Comparison of ENCODE assay signal across 8 mouse cellular contexts in the genomic region with DNA sequence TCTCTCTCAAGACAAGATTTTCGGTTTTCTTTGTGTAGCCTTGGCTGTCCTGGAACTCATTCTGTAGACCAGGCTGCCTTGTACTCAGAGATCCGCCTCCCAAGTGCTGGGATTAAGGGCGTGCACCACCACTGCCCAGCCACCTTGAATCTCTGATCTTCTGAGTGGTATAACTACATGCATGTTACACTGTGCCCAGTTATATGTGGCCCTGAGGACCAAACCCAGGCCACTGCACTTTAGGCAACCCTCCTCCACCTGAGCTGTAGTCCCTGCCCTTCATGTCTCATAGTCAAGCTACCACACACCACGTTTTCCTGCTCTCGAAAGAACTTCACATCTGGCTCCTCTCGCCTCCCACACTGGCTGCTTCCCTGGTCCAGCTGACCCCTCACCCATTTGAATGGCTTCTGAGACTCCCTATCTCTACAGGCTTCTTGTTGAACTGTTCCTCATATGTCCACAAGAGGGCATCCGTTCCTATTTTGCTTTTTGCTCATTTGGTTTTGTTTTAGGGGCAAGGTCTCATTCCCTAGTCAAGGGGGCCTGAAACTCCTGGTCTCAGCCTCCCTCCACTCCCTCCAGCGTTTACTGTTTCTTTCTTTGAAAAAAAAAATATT. TPM values are rescaled to one million over a fixed set of nuclear protein-coding genes. Genes with fewer than 3 reads are reported as not detected.
DNase-seq lines count a peak whose midpoint lies in the region; ATAC-seq lines count a peak whose summit lies in the region.

No protein-coding gene starts in this region.

- H3K4me2 ChIP-seq in forebrain, embryonic 11.5 days (ENCODE audit: low read depth, low read length, severe bottlenecking): no peak overlapping the region
- H3K4me2 ChIP-seq in liver, embryonic 16.5 days (ENCODE audit: low read depth, low read length): no peak overlapping the region
- no peak overlapping the region for H3K4me2 ChIP-seq in kidney, embryonic 16.5 days (replicated peaks; ENCODE audit: low read depth, low read length)

- no peak overlapping the region for H3K27ac ChIP-seq in forebrain, embryonic 11.5 days (ENCODE audit: low read depth, low read length)
- no peak overlapping the region for H3K27ac ChIP-seq in forebrain, embryonic 10.5 days
- no peak overlapping the region for H3K27ac ChIP-seq in embryonic facial prominence, embryonic 10.5 days (replicated peaks)
- no peak overlapping the region for H3K27ac ChIP-seq in liver, embryonic 16.5 days (ENCODE audit: low read length)
- H3K27ac ChIP-seq in kidney, embryonic 16.5 days (ENCODE audit: low read length): no peak overlapping the region

- ATAC-seq in forebrain, embryonic 11.5 days (replicated peaks; ENCODE audit: low FRiP score): 0 out of 2 replicates have a peak, but pooled peaks have one; percentile 61
- peak; percentile 21; the same call in 1 of the 2 replicates for ATAC-seq in liver, embryonic 16.5 days (ENCODE audit: low read depth)
- no peak; the same call in none of the 2 replicates for ATAC-seq in kidney, embryonic 16.5 days (ENCODE audit: low FRiP score, low TSS enrichment)

- H3K4me3 ChIP-seq in forebrain, embryonic 11.5 days (ENCODE audit: low read depth, low read length): no peak overlapping the region
- no peak overlapping the region for H3K4me3 ChIP-seq in forebrain, embryonic 10.5 days
- no peak overlapping the region for H3K4me3 ChIP-seq in embryonic facial prominence, embryonic 10.5 days
- no peak overlapping the region for H3K4me3 ChIP-seq in liver, embryonic 16.5 days (ENCODE audit: low read depth, low read length)
- H3K4me3 ChIP-seq in kidney, embryonic 16.5 days (ENCODE audit: low read length): no peak overlapping the region

- no peak overlapping the region for H3K9ac ChIP-seq in forebrain, embryonic 11.5 days (ENCODE audit: low read length)
- H3K9ac ChIP-seq in liver, embryonic 16.5 days (ENCODE audit: low read depth, low read length): no peak overlapping the region
- no peak overlapping the region for H3K9ac ChIP-seq in kidney, embryonic 16.5 days (replicated peaks; ENCODE audit: low read length)

- no peaks in the 10 kb centered on the region for H3K9me3 ChIP-seq in forebrain, embryonic 11.5 days (ENCODE audit: control insufficient read depth, low read length)
- no peaks in the 10 kb centered on the region for H3K9me3 ChIP-seq in forebrain, embryonic 10.5 days
- peaks cover 4% of the 10 kb centered on the region; the same call in 1 of the 2 replicates for H3K9me3 ChIP-seq in embryonic facial prominence, embryonic 10.5 days
- no peaks in the 10 kb centered on the region for H3K9me3 ChIP-seq in liver, embryonic 16.5 days (replicated peaks; ENCODE audit: control insufficient read depth, low read length)
- H3K9me3 ChIP-seq in kidney, embryonic 16.5 days (ENCODE audit: low read length): no peaks in the 10 kb centered on the region

- WGBS in forebrain, embryonic 11.5 days: 41% methylated on average over 8 of the region's 8 CpGs
- 32% methylated on average over 8 of the region's 8 CpGs for WGBS in forebrain, embryonic 10.5 days
- 34% methylated on average over 8 of the region's 8 CpGs for WGBS in embryonic facial prominence, embryonic 10.5 days
- WGBS in liver, embryonic 16.5 days (ENCODE audit: insufficient replicate concordance): 24% methylated on average over 8 of the region's 8 CpGs
- 25% methylated on average over 8 of the region's 8 CpGs for WGBS in kidney, embryonic 16.5 days

- no peaks in the 10 kb centered on the region for H3K27me3 ChIP-seq in forebrain, embryonic 11.5 days (ENCODE audit: control insufficient read depth, insufficient read depth, low read length)
- H3K27me3 ChIP-seq in forebrain, embryonic 10.5 days (ENCODE audit: poor library complexity, severe bottlenecking): no peaks in the 10 kb centered on the region
- H3K27me3 ChIP-seq in embryonic facial prominence, embryonic 10.5 days (replicated peaks; ENCODE audit: low read depth, poor library complexity, severe bottlenecking): no peaks in the 10 kb centered on the region
- H3K27me3 ChIP-seq in liver, embryonic 16.5 days (ENCODE audit: control insufficient read depth, insufficient read depth, low read depth, low read length): no peaks in the 10 kb centered on the region
- H3K27me3 ChIP-seq in kidney, embryonic 16.5 days (ENCODE audit: insufficient read depth, low read length): no peaks in the 10 kb centered on the region

- no peaks in the 10 kb centered on the region; the same call in 1 of the 2 replicates for H3K36me3 ChIP-seq in forebrain, embryonic 11.5 days (ENCODE audit: control insufficient read depth, insufficient read depth, low read length)
- peaks cover 32% of the 10 kb centered on the region for H3K36me3 ChIP-seq in forebrain, embryonic 10.5 days (replicated peaks)
- peaks cover 33% of the 10 kb centered on the region for H3K36me3 ChIP-seq in embryonic facial prominence, embryonic 10.5 days (replicated peaks)
- no peaks in the 10 kb centered on the region for H3K36me3 ChIP-seq in liver, embryonic 16.5 days (ENCODE audit: control insufficient read depth, insufficient read depth)
- peaks cover 11% of the 10 kb centered on the region; the same call in 1 of the 2 replicates for H3K36me3 ChIP-seq in kidney, embryonic 16.5 days (ENCODE audit: insufficient read depth, low read length)

- DNase-seq in forebrain, embryonic 11.5 days (ENCODE audit: low spot score): no peak
- no peak for DNase-seq in forebrain, embryonic 10.5 days (ENCODE audit: extremely low spot score, low spot score)
- DNase-seq in A20 (ENCODE audit: low read depth, low spot score): peak; percentile 67
- DNase-seq in embryonic facial prominence, embryonic 10.5 days (ENCODE audit: low spot score): peak; percentile 42
- DNase-seq in urinary bladder, postnatal 25 days (ENCODE audit: low spot score): no peak
- DNase-seq in right cerebral cortex, postnatal 4 days: no peak

- H3K4me1 ChIP-seq in forebrain, embryonic 11.5 days (replicated peaks; ENCODE audit: control insufficient read depth, insufficient read depth, low read length): no peaks in the 10 kb centered on the region
- H3K4me1 ChIP-seq in forebrain, embryonic 10.5 days: peaks cover 4% of the 10 kb centered on the region; the same call in 1 of the 2 replicates
- 0 out of 2 replicates have a peak, but pooled peaks cover under 1% of the 10 kb centered on the region for H3K4me1 ChIP-seq in embryonic facial prominence, embryonic 10.5 days
- peaks cover 5% of the 10 kb centered on the region; the same call in 1 of the 2 replicates for H3K4me1 ChIP-seq in liver, embryonic 16.5 days (ENCODE audit: control insufficient read depth, low read depth, low read length)
- H3K4me1 ChIP-seq in kidney, embryonic 16.5 days (ENCODE audit: insufficient read depth, low read length): 0 out of 2 replicates have a peak, but pooled peaks cover 2% of the 10 kb centered on the region

RNA-seq across cellular contexts. Expression of a gene that starts 11.2 kb away (rescaled TPM):
- polyA plus RNA-seq in forebrain, embryonic 11.5 days (2014; fragmentation: Nextera tagmentation; extraction: Ambion mirVana): 137 and 166 TPM in 2 replicates
- polyA plus RNA-seq in forebrain, embryonic 10.5 days (2016; fragmentation: Nextera tagmentation; extraction: Ambion mirVana): 120 and 122 TPM in 2 replicates
- polyA plus RNA-seq in embryonic facial prominence, embryonic 10.5 days (2016; fragmentation: Nextera tagmentation; extraction: Ambion mirVana): 129 and 131 TPM in 2 replicates
- 27.4 and 29.8 TPM in 2 replicates for polyA plus RNA-seq in liver, embryonic 16.5 days (2015; fragmentation: Nextera tagmentation; extraction: Ambion mirVana)
- 98.4 and 111 TPM in 2 replicates for polyA plus RNA-seq in kidney, embryonic 16.5 days (2015; fragmentation: Nextera tagmentation; extraction: Ambion mirVana)

RNA-seq across cellular contexts. Expression of a gene that starts 12.0 kb away (rescaled TPM):
- 27.1 and 29.0 TPM in 2 replicates for polyA plus RNA-seq in forebrain, embryonic 11.5 days (2014; fragmentation: Nextera tagmentation; extraction: Ambion mirVana)
- polyA plus RNA-seq in forebrain, embryonic 10.5 days (2016; fragmentation: Nextera tagmentation; extraction: Ambion mirVana): 26.3 and 27.2 TPM in 2 replicates
- polyA plus RNA-seq in embryonic facial prominence, embryonic 10.5 days (2016; fragmentation: Nextera tagmentation; extraction: Ambion mirVana): 26.1 and 28.5 TPM in 2 replicates
- polyA plus RNA-seq in liver, embryonic 16.5 days (2015; fragmentation: Nextera tagmentation; extraction: Ambion mirVana): 7.8 and 8.9 TPM in 2 replicates
- polyA plus RNA-seq in kidney, embryonic 16.5 days (2015; fragmentation: Nextera tagmentation; extraction: Ambion mirVana): 36.3 and 36.6 TPM in 2 replicates

RNA-seq across cellular contexts. Expression of a gene that starts 23.4 kb away (rescaled TPM):
- polyA plus RNA-seq in forebrain, embryonic 11.5 days (2014; fragmentation: Nextera tagmentation; extraction: Ambion mirVana): 33.9 and 34.1 TPM in 2 replicates
- 44.3 and 46.2 TPM in 2 replicates for polyA plus RNA-seq in forebrain, embryonic 10.5 days (2016; fragmentation: Nextera tagmentation; extraction: Ambion mirVana)
- polyA plus RNA-seq in embryonic facial prominence, embryonic 10.5 days (2016; fragmentation: Nextera tagmentation; extraction: Ambion mirVana): 37.3 and 40.5 TPM in 2 replicates
- 101 and 119 TPM in 2 replicates for polyA plus RNA-seq in liver, embryonic 16.5 days (2015; fragmentation: Nextera tagmentation; extraction: Ambion mirVana)
- polyA plus RNA-seq in kidney, embryonic 16.5 days (2015; fragmentation: Nextera tagmentation; extraction: Ambion mirVana): 49.2 and 51.0 TPM in 2 replicates

RNA-seq across cellular contexts. Expression of a gene that starts 38.2 kb away (rescaled TPM):
- polyA plus RNA-seq in forebrain, embryonic 11.5 days (2014; fragmentation: Nextera tagmentation; extraction: Ambion mirVana): 11.0 and 11.6 TPM in 2 replicates
- polyA plus RNA-seq in forebrain, embryonic 10.5 days (2016; fragmentation: Nextera tagmentation; extraction: Ambion mirVana): 9.6 and 10.7 TPM in 2 replicates
- polyA plus RNA-seq in embryonic facial prominence, embryonic 10.5 days (2016; fragmentation: Nextera tagmentation; extraction: Ambion mirVana): 12.9 and 13.1 TPM in 2 replicates
- polyA plus RNA-seq in liver, embryonic 16.5 days (2015; fragmentation: Nextera tagmentation; extraction: Ambion mirVana): 2.8 and 3.6 TPM in 2 replicates
- polyA plus RNA-seq in kidney, embryonic 16.5 days (2015; fragmentation: Nextera tagmentation; extraction: Ambion mirVana): 16.2 and 17.8 TPM in 2 replicates

Comparison
In these comparisons a context has a peak if more than half of its experiments do, and no peak if none do; other contexts are left out.
1. DNase-seq: peak in A20 (single experiment) and embryonic facial prominence, embryonic 10.5 days (single experiment); none in forebrain, embryonic 11.5 days (single experiment), forebrain, embryonic 10.5 days (single experiment), urinary bladder, postnatal 25 days (single experiment) and right cerebral cortex, postnatal 4 days (single experiment).